Mouse (Mus musculus) lung, adult 2 months (tissue): ENCODE results near the gene Lsp1.

ENCODE experiments used
- CTCF ChIP-seq: fragments of 200-500 bp; IDR thresholded peaks from 2 replicates; pipeline ENCODE4 v1.5.1; 2011; ENCODE audit warnings: mild to moderate bottlenecking, low read length, control low read depth; ENCODE audit not compliant: insufficient read depth
- POLR2A ChIP-seq: fragments of 200-500 bp; IDR thresholded peaks from 2 replicates; pipeline ENCODE4 v1.6.1; 2011; ENCODE audit warnings: low read depth, mild to moderate bottlenecking, control low read depth, low read length, borderline replicate concordance; ENCODE audit errors: extremely low read depth

- 0 out of 2 replicates have a peak, but pooled peaks have one; percentile 26 for TF ChIP-seq CTCF
- TF ChIP-seq POLR2A, result no peak
Observed at GRCm38 (mm10) chr7:142496800-142497199, 36.2 kb downstream of the Lsp1 start.
